Mouse (Mus musculus): ENCODE results near the gene Cep68. TPM values are rescaled to one million over a fixed set of nuclear protein-coding genes. Genes with fewer than 3 reads are reported as not detected.
"Not testable (repeated sequence)": the region's sequence is repeated elsewhere in the genome, so short reads cannot be mapped to it uniquely, and the experiment has no call there.

Gene Cep68
- polyA plus RNA-seq, 1 experiment from 2014 or later: 29.3 TPM

- 93% methylated on average over 3 of the region's 3 CpGs for WGBS
Measured at GRCm38 (mm10) chr11:20237976-20238375, 11.3 kb downstream of the Cep68 start.

DNA sequence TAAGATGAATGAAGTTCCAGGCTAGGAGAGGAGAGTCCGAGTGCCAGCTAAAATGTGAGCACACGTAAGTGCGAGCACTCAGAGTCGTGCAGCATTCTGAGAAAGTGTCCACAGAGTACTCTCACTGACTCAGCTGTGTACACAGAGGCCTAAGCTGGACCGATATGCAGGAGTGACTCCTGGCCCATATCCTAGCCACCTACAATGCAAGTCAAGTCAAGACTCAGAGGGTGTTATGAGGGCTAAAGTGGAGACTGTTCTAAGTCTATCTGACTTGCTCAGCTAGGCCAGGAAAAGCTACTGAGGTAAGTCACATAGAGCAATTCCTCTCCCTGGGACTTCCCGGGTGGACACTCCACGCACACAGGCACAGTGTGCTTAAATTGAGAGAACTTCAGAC, 12.2 kb downstream of the Cep68 start:
- Histone ChIP-seq H3K36me3 (replicated peaks) (peaks cover 52% of the 10 kb centered on the region), H3K9ac (no peak overlapping the region), H3K4me3 (no peak overlapping the region), H3K4me1 (no peaks in the 10 kb centered on the region), H3K9me3 (no peaks in the 10 kb centered on the region), H3K4me2 (no peak overlapping the region), H3K27me3 (replicated peaks) (no peaks in the 10 kb centered on the region), H3K27ac (no peak overlapping the region)
- WGBS: 94% methylated on average over 7 of the region's 7 CpGs
- ATAC-seq (replicated peaks): no peak

More at GRCm38 (mm10) chr11:20237976-20238375, 11.3 kb downstream of the Cep68 start:
- H3K36me3 ChIP-seq (replicated peaks): peaks cover 52% of the 10 kb centered on the region
- no peak overlapping the region for H3K4me2 ChIP-seq
- no peak overlapping the region for H3K27ac ChIP-seq
- H3K9me3 ChIP-seq: no peaks in the 10 kb centered on the region
- H3K4me1 ChIP-seq: no peaks in the 10 kb centered on the region
- no peak overlapping the region for H3K4me3 ChIP-seq
- H3K27me3 ChIP-seq (replicated peaks): no peaks in the 10 kb centered on the region
- H3K9ac ChIP-seq: no peak overlapping the region
- no peak for ATAC-seq (replicated peaks)

DNA sequence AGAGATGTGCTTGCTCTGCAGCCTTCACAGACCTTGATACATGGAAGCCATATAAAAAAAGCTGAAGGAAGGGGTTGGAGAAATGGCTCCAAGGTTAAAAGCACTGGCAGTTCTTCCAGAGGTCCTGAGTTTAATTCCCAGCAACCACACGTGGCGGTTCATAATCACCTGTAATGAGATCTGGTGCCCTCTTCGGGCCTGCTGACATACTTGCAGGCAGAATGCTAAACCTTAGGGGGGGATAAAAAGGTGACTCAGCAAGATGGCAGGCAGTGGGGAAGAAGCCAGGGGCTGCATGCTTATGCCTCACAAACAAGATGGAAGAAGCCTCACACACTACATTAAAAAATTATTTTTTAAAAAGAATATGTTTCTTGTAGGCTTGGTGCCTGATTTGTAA, 15.0 kb downstream of the Cep68 start:
- Histone ChIP-seq H3K9me3 (no peaks in the 10 kb centered on the region), H3K9ac (no peak overlapping the region), H3K27ac (no peak overlapping the region), H3K27me3 (replicated peaks) (no peaks in the 10 kb centered on the region), H3K4me3 (no peak overlapping the region), H3K4me2 (no peak overlapping the region), H3K36me3 (replicated peaks) (peaks cover 44% of the 10 kb centered on the region), H3K4me1 (no peaks in the 10 kb centered on the region)
- 68% methylated on average over 3 of the region's 3 CpGs for WGBS
- no peak for ATAC-seq (replicated peaks)

DNA sequence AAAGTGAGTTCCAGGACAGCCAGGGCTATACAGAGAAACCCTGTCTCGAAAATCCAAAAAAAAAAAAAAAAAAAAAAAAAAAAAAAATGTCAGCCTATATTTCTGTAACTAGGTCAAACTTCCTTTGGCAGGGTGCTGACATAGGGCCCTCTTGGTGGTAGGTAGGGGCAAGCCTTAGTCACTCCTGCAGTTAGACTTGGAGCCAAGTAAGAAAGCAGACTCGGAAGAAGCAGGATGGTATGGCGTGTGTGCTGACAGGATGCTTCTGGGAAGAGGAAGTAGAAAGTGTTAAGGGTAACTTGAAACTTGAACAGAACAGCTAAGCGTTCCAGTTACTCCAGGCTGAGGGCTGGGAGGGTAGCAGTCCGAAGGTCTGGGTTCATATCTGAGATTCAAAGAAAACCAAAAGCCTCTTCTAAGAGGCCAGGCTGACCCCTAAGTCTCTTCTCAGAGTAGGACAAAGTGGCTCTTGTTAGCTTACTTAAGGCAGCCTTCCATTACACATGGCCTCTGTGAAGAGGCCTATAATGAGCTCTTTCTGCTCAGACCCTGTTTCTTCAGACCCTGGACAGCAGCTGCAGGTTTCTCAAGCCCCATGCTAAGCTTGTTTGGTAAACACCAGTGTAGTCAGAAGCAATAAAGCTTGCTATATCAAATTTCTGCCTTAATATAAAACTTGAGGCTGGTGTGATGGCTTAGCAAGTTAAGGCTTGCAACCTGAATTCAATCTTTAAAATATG, 17.0 kb downstream of the Cep68 start:
- 82% methylated on average over 5 of the region's 5 CpGs for WGBS
- Histone ChIP-seq H3K27me3 (replicated peaks) (no peaks in the 10 kb centered on the region), H3K4me1 (no peaks in the 10 kb centered on the region), H3K36me3 (replicated peaks) (peaks cover 34% of the 10 kb centered on the region), H3K9ac (no peak overlapping the region), H3K4me3 (no peak overlapping the region), H3K9me3 (no peaks in the 10 kb centered on the region), H3K4me2 (no peak overlapping the region), H3K27ac (no peak overlapping the region)
- no peak for ATAC-seq (replicated peaks)

GRCm38 (mm10) chr11:20231128-20231878, 17.9 kb downstream of the Cep68 start:
- H3K27me3 ChIP-seq (replicated peaks): no peaks in the 10 kb centered on the region
- no peak overlapping the region for H3K27ac ChIP-seq
- WGBS: 32% methylated on average over 8 of the region's 8 CpGs
- H3K36me3 ChIP-seq (replicated peaks): peaks cover 27% of the 10 kb centered on the region
- H3K9me3 ChIP-seq: no peaks in the 10 kb centered on the region
- H3K9ac ChIP-seq: no peak overlapping the region
- H3K4me1 ChIP-seq: no peaks in the 10 kb centered on the region
- H3K4me2 ChIP-seq: no peak overlapping the region
- ATAC-seq (replicated peaks): 0 out of 2 replicates have a peak, but pooled peaks have one; percentile 25
- H3K4me3 ChIP-seq: no peak overlapping the region

DNA sequence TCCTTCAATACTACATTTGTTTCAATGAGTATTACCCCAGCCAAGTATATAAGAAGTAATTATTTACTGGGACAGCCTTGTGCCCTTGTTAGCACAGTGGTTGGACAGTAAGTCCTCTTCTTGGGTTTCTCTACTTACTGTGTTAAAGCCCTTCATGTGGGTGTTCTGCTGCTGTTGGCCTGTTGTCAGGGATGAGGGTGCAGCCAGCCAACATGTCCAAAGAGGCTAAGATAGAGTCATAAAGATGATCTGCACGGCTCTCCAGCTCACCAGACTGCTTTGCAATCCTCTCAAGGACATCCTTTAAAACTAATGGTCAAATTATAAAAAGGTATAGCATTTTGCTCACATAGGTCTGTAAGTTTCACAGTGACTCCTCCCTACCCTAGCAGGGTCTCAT, 18.9 kb downstream of the Cep68 start:
- no peak for ATAC-seq (replicated peaks)
- Histone ChIP-seq H3K9me3 (no peaks in the 10 kb centered on the region), H3K27me3 (replicated peaks) (no peaks in the 10 kb centered on the region), H3K4me2 (no peak overlapping the region), H3K4me1 (no peaks in the 10 kb centered on the region), H3K9ac (no peak overlapping the region), H3K36me3 (replicated peaks) (peaks cover 29% of the 10 kb centered on the region; the same call in 1 of the 2 replicates), H3K4me3 (no peak overlapping the region), H3K27ac (no peak overlapping the region)
- 85% methylated on average over 1 of the region's 1 CpGs for WGBS

- WGBS: 87% methylated on average over 4 of the region's 4 CpGs
- H3K4me2 ChIP-seq: no peak overlapping the region
- H3K4me3 ChIP-seq: no peak overlapping the region
- H3K9me3 ChIP-seq: no peaks in the 10 kb centered on the region
- no peaks in the 10 kb centered on the region for H3K4me1 ChIP-seq
- H3K27ac ChIP-seq: no peak overlapping the region
- no peaks in the 10 kb centered on the region for H3K27me3 ChIP-seq (replicated peaks)
- H3K9ac ChIP-seq: no peak overlapping the region
- peaks cover 27% of the 10 kb centered on the region for H3K36me3 ChIP-seq (replicated peaks)
- ATAC-seq (replicated peaks): no peak
Measured at GRCm38 (mm10) chr11:20229311-20229710, 19.9 kb downstream of the Cep68 start.

- ATAC-seq (replicated peaks): no peak
- no peaks in the 10 kb centered on the region for H3K9me3 ChIP-seq
- no peaks in the 10 kb centered on the region for H3K27me3 ChIP-seq (replicated peaks)
- WGBS: 79% methylated on average over 5 of the region's 5 CpGs
- no peak overlapping the region for H3K4me2 ChIP-seq
- H3K27ac ChIP-seq: no peak overlapping the region
- H3K4me3 ChIP-seq: no peak overlapping the region
- no peak overlapping the region for H3K9ac ChIP-seq
- H3K4me1 ChIP-seq: no peaks in the 10 kb centered on the region
- H3K36me3 ChIP-seq (replicated peaks): peaks cover 29% of the 10 kb centered on the region
Measured at GRCm38 (mm10) chr11:20228666-20229065, 20.6 kb downstream of the Cep68 start.

DNA sequence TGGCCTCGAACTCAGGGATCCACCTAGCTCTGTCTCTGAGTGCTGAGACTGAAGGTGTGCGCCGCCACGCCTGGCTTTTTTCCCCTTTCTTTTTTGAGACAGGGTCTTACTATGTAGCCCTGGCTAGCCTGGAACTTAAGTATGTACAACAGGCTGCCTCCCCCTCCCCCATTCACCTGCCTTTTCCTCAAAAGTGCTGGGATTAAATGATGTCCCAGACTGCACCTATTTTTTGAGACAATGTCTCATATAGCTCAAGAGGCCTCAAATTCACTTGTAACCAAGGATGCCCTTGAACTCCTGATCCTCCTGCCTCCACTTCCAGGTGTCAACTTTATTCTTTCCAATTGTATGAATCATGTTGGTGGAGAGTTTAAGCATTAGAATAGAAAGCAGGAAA, 23.3 kb downstream of the Cep68 start:
- H3K4me2 ChIP-seq: no peak overlapping the region
- H3K27ac ChIP-seq: no peak overlapping the region
- ATAC-seq (replicated peaks): no peak
- no peaks in the 10 kb centered on the region for H3K9me3 ChIP-seq
- H3K36me3 ChIP-seq (replicated peaks): peaks cover 33% of the 10 kb centered on the region
- H3K4me1 ChIP-seq: no peaks in the 10 kb centered on the region
- no peak overlapping the region for H3K4me3 ChIP-seq
- H3K9ac ChIP-seq: no peak overlapping the region
- H3K27me3 ChIP-seq (replicated peaks): no peaks in the 10 kb centered on the region
- WGBS: 90% methylated on average over 4 of the region's 4 CpGs

DNA sequence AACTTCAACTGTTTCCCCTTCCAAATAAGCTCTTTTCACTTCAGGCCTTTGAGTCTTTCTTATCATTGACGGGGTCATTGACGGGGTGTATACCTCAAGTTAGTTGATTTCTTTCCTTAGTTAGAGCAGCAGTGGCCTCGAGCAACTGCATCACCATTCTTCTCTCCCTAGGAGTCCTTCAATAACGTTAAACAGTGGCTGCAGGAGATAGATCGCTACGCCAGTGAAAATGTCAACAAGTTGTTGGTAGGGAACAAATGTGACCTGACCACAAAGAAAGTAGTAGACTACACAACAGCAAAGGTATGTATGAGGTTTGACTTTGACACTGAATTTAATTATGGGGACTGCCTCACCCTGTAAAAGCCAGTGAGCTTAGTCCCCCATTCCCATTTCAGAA, 25.0 kb downstream of the Cep68 start:
- Histone ChIP-seq H3K4me1 (no peaks in the 10 kb centered on the region), H3K9ac (no peak overlapping the region), H3K9me3 (no peaks in the 10 kb centered on the region), H3K27me3 (replicated peaks) (no peaks in the 10 kb centered on the region), H3K36me3 (replicated peaks) (peaks cover 25% of the 10 kb centered on the region), H3K4me2 (no peak overlapping the region), H3K4me3 (no peak overlapping the region), H3K27ac (no peak overlapping the region)
- WGBS: 85% methylated on average over 6 of the region's 6 CpGs
- no peak for ATAC-seq (replicated peaks)

- WGBS: 88% methylated on average over 1 of the region's 1 CpGs
- H3K27ac ChIP-seq; H3K27me3 ChIP-seq (replicated peaks); H3K4me2 ChIP-seq; H3K4me1 ChIP-seq; ATAC-seq (replicated peaks); H3K9me3 ChIP-seq; H3K4me3 ChIP-seq; H3K9ac ChIP-seq: not testable (repeated sequence)
- H3K36me3 ChIP-seq (replicated peaks): peaks cover 25% of the 10 kb centered on the region
Measured at GRCm38 (mm10) chr11:20221671-20222070, 27.6 kb downstream of the Cep68 start.

- peaks cover 3% of the 10 kb centered on the region; the same call in 1 of the 2 replicates for H3K36me3 ChIP-seq (replicated peaks)
- H3K4me1 ChIP-seq: peaks cover 5% of the 10 kb centered on the region; the same call in 1 of the 2 replicates
- no peak overlapping the region for H3K27ac ChIP-seq
- no peaks in the 10 kb centered on the region for H3K27me3 ChIP-seq (replicated peaks)
- H3K9me3 ChIP-seq: no peaks in the 10 kb centered on the region
- 100% methylated on average over 1 of the region's 1 CpGs for whole genome bisulfite sequencing
- no peak overlapping the region for H3K4me3 ChIP-seq
- no peak overlapping the region for H3K4me2 ChIP-seq
- no peak for ATAC-seq (replicated peaks)
- no peak overlapping the region for H3K9ac ChIP-seq
Measured at GRCm38 (mm10) chr11:20217227-20217626, 32.0 kb downstream of the Cep68 start.

Data from midbrain, embryonic 15.5 days (tissue).